Comparison of ENCODE assay signal across 23 mouse cellular contexts in genomic region chrX:53179801-53180200, GRCm38 (mm10).
DNase-seq lines count a peak whose midpoint lies in the region; ATAC-seq and TF ChIP-seq lines count a peak whose summit lies in the region.
"Had no signal": no experiment of that assay in that cellular context is flagged by ENCODE, and none has a peak within 500 bp of the region (broad histone marks: within the 10 kb centered on the region; RNA-seq: fewer than 3 reads in every experiment).

No protein-coding gene starts in this region.

- no peak overlapping the region for H3K9ac ChIP-seq in heart, embryonic 15.5 days
- H3K9ac ChIP-seq in limb, embryonic 14.5 days (ENCODE audit: low read depth, low read length, severe bottlenecking): no peak overlapping the region
- H3K9ac ChIP-seq: embryonic facial prominence, embryonic 12.5 days; embryonic facial prominence, embryonic 15.5 days; forebrain, postnatal 0 days; hindbrain, embryonic 12.5 days; hindbrain, embryonic 15.5 days had no signal

- ATAC-seq in heart, embryonic 15.5 days (replicated peaks; ENCODE audit: insufficient number of reproducible peaks, insufficient read depth, low FRiP score, low read depth): no peak
- ATAC-seq in limb, embryonic 14.5 days (ENCODE audit: low FRiP score, low read depth): peak; percentile 70
- ATAC-seq: activated CD4-positive, CD25-positive, alpha-beta regulatory T cell, adult 4 months; forebrain, embryonic 14.5 days; forebrain, postnatal 0 days; intestine, postnatal 0 days had no signal

- 48% methylated on average over 3 of the region's 3 CpGs for WGBS in heart, embryonic 10.5 days
- 42% methylated on average over 3 of the region's 3 CpGs for WGBS in heart, embryonic 15.5 days
- 46% methylated on average over 3 of the region's 3 CpGs for WGBS in limb, embryonic 14.5 days
- 92% methylated on average over 3 of the region's 3 CpGs for WGBS in limb, embryonic 10.5 days

- H3K27ac ChIP-seq in heart, embryonic 10.5 days: peak overlapping the region; percentile 22; the same call in 1 of the 2 replicates
- peak overlapping the region; percentile 20 for H3K27ac ChIP-seq in heart, embryonic 15.5 days
- H3K27ac ChIP-seq in limb, embryonic 14.5 days (replicated peaks; ENCODE audit: low read depth, low read length): no peak overlapping the region
- no peak overlapping the region for H3K27ac ChIP-seq in limb, embryonic 10.5 days
- H3K27ac ChIP-seq: embryonic facial prominence, embryonic 12.5 days; embryonic facial prominence, embryonic 15.5 days; gastrocnemius, adult 2 months; hindbrain, embryonic 12.5 days; hindbrain, embryonic 15.5 days had no signal

- H3K27me3 ChIP-seq in heart, embryonic 10.5 days (ENCODE audit: insufficient read depth, poor library complexity, severe bottlenecking): no peaks in the 10 kb centered on the region
- H3K27me3 ChIP-seq in heart, embryonic 15.5 days: no peaks in the 10 kb centered on the region
- H3K27me3 ChIP-seq in limb, embryonic 14.5 days (ENCODE audit: control insufficient read depth, insufficient read depth, low read length): no peaks in the 10 kb centered on the region
- peaks cover 11% of the 10 kb centered on the region; the same call in 1 of the 2 replicates for H3K27me3 ChIP-seq in limb, embryonic 10.5 days (ENCODE audit: low read depth, poor library complexity, severe bottlenecking)
- H3K27me3 ChIP-seq: embryonic facial prominence, embryonic 12.5 days; embryonic facial prominence, embryonic 15.5 days; hindbrain, embryonic 12.5 days; hindbrain, embryonic 15.5 days had no signal

- no peak for TF ChIP-seq POLR2A in limb, embryonic 14.5 days (IDR thresholded peaks at IDR 0.05; ENCODE audit: borderline replicate concordance, extremely low read depth, insufficient read depth, insufficient read length)

- no peak overlapping the region for H3K4me2 ChIP-seq in heart, embryonic 15.5 days
- no peak overlapping the region for H3K4me2 ChIP-seq in limb, embryonic 14.5 days (replicated peaks; ENCODE audit: low read depth, low read length, severe bottlenecking)
- H3K4me2 ChIP-seq: embryonic facial prominence, embryonic 12.5 days; embryonic facial prominence, embryonic 15.5 days; hindbrain, embryonic 12.5 days; hindbrain, embryonic 15.5 days had no signal

- no peaks in the 10 kb centered on the region for H3K9me3 ChIP-seq in heart, embryonic 10.5 days
- no peaks in the 10 kb centered on the region for H3K9me3 ChIP-seq in heart, embryonic 15.5 days (replicated peaks)
- no peaks in the 10 kb centered on the region for H3K9me3 ChIP-seq in limb, embryonic 14.5 days (ENCODE audit: control insufficient read depth, low read length)
- H3K9me3 ChIP-seq in limb, embryonic 10.5 days (replicated peaks): no peaks in the 10 kb centered on the region
- H3K9me3 ChIP-seq: embryonic facial prominence, embryonic 12.5 days; embryonic facial prominence, embryonic 15.5 days; hindbrain, embryonic 12.5 days; hindbrain, embryonic 15.5 days had no signal

- H3K36me3 ChIP-seq in heart, embryonic 10.5 days: no peaks in the 10 kb centered on the region
- no peaks in the 10 kb centered on the region for H3K36me3 ChIP-seq in heart, embryonic 15.5 days
- no peaks in the 10 kb centered on the region for H3K36me3 ChIP-seq in limb, embryonic 14.5 days (ENCODE audit: control insufficient read depth, insufficient read depth, low read length)
- H3K36me3 ChIP-seq in limb, embryonic 10.5 days: no peaks in the 10 kb centered on the region
- H3K36me3 ChIP-seq: embryonic facial prominence, embryonic 12.5 days; embryonic facial prominence, embryonic 15.5 days; hindbrain, embryonic 12.5 days; hindbrain, embryonic 15.5 days had no signal

- no peaks in the 10 kb centered on the region for H3K4me1 ChIP-seq in heart, embryonic 10.5 days
- H3K4me1 ChIP-seq in heart, embryonic 15.5 days (replicated peaks): no peaks in the 10 kb centered on the region
- no peaks in the 10 kb centered on the region for H3K4me1 ChIP-seq in limb, embryonic 14.5 days (ENCODE audit: control insufficient read depth, insufficient read depth, low read length)
- H3K4me1 ChIP-seq in limb, embryonic 10.5 days: no peaks in the 10 kb centered on the region
- H3K4me1 ChIP-seq: embryonic facial prominence, embryonic 12.5 days; embryonic facial prominence, embryonic 15.5 days; hindbrain, embryonic 12.5 days; hindbrain, embryonic 15.5 days had no signal

- DNase-seq in heart, embryonic 10.5 days (ENCODE audit: low spot score): no peak
- DNase-seq in heart, adult 11 months: no peak
- DNase-seq in heart, adult 8-10 months (ENCODE audit: low spot score): no peak
- no peak for DNase-seq in limb, embryonic 14.5 days (ENCODE audit: low spot score)
- no peak for DNase-seq in limb, embryonic 10.5 days (ENCODE audit: low spot score)
- DNase-seq: adrenal gland, adult 8-10 months; adrenal gland, postnatal 25 days; cerebellum, adult 11-12 months; cerebellum, adult 9-11 months; cerebellum, postnatal 25 days; forebrain, postnatal 0 days; gastrocnemius, adult 2 months; gastrocnemius, postnatal 14 days; heart, adult 18-20 months; kidney, adult 2 months had no signal

- H3K4me3 ChIP-seq in heart, embryonic 10.5 days: no peak overlapping the region
- no peak overlapping the region for H3K4me3 ChIP-seq in heart, embryonic 15.5 days
- no peak overlapping the region for H3K4me3 ChIP-seq in limb, embryonic 14.5 days (replicated peaks; ENCODE audit: low read length)
- H3K4me3 ChIP-seq in limb, embryonic 10.5 days: no peak overlapping the region
- H3K4me3 ChIP-seq: embryonic facial prominence, embryonic 12.5 days; embryonic facial prominence, embryonic 15.5 days; gastrocnemius, adult 2 months; hindbrain, embryonic 12.5 days; hindbrain, embryonic 15.5 days had no signal

Comparison
In these comparisons a context has a peak if more than half of its experiments do, and no peak if none do; other contexts are left out.
1. H3K27ac ChIP-seq: peak in heart, embryonic 10.5 days (single experiment) and heart, embryonic 15.5 days (single experiment); none in limb, embryonic 14.5 days (single experiment) and limb, embryonic 10.5 days (single experiment).